Mouse (Mus musculus) activated CD4-positive, CD25-positive, alpha-beta regulatory T cell, adult 4 months (primary cell): Measurements from ENCODE around the gene Csf3r. TPM values are rescaled to one million over a fixed set of nuclear protein-coding genes. Genes with fewer than 3 reads are reported as not detected.
A peak's percentile ranks its signal among the peaks of the same experiment; 100 is the strongest.
"Not testable (repeated sequence)": the region's sequence is repeated elsewhere in the genome, so short reads cannot be mapped to it uniquely, and the experiment has no call there.

Experiments used
- ATAC-seq: one replicate; pipeline ENCODE4 v1.8.0; 2017
- polyA plus RNA-seq, 2 experiments: library from polyadenylated mRNA; unstranded; fragments of 100-300 nt; shearing (Covaris generic); gene quantifications; one replicate each; pipeline ENCODE4 v1.2.1; 2017

Gene Csf3r
- polyA plus RNA-seq, result under 1 TPM; 0.24 to 0.38 TPM

DNA sequence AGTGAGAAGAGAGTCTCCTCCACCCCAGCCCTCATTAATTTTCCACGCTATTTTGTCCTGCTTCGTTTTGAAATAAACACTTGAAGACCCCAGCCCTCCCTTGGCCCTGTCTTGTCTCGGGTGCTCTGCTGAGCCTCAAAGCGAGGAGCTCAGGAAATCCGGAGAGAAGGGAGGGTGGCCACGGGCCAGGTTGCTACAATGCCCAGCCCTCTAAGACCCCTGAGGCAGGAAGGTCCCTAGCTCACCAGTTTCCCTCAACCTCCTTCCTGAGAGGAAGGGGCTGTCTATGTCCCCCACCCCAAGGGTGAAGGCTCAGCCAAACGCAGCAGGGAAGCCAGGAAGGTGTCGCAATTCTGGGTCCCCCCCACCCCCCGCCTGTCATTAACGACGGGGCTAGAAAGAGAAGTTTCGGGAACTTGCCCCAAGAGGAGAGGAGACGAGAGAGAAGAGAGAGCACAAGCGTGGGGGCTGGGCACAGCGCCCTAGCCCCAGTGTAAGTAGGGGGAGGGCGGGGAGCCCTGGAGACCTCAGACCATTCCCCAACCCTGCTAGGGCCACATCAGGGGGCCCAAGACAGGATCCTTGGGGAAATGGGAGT, at the start of gene Csf3r:
Gene Csf3r (plus strand): TSS at position 248 of the 598 bp plus-strand sequence.
- no peak for ATAC-seq

DNA sequence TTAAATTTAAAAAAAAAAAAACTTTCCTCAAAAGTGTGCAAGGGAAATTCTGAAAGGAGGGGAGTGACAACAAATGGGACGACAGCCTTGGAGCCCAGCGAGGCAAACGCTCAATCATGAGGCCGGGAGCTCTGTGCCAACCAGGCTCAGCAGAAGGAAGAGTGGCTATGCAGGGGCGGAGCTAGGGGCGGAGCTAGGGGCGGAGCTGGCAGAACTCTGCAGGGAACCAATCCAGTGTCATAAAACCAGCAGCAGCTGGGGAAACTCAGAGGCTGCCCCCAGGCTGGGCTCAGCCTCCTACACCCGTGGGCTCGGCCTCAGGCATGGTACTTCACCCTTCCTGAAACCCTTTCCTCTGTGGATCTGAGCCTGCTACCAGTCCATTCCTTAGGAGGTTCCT, 46.6 kb upstream of the Csf3r start:
- ATAC-seq, result no peak

DNA sequence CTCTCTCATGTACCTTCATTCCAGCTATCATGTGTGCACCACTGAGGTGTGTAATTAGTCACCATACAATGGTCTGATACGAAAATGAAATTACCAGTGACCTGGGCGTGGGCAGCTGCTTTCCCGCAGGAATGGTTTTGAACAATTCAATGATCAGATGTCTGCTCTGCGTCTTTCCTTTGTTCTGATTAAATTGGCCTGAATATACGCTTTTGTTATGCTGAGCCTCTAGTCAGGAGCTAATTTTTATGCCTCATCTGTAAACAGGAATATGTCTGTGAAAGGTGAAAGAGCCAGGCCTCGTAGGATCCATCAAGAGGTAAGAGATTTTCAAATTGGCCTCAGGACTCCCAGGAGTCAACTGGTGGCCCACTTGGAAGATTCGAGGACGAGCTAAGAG, 41.1 kb upstream of the Csf3r start:
- no peak for ATAC-seq

DNA sequence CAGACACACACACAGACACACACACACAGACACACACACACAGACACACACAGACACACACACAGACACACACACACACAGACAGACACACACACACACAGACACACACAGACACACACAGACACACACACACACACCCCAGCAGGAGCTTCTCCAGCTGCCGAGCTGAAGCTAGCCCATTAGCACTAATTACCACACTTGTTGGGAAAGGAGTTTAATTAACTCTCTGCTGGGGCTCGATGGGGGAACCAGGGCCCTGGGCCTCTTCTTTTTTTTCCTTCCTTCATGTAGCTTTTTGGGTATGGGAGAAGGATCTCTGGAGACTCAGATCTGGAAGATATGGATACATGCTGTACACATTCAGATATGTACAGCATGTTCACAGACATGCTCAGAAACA, 38.6 kb upstream of the Csf3r start:
- ATAC-seq, result not testable (repeated sequence)

DNA sequence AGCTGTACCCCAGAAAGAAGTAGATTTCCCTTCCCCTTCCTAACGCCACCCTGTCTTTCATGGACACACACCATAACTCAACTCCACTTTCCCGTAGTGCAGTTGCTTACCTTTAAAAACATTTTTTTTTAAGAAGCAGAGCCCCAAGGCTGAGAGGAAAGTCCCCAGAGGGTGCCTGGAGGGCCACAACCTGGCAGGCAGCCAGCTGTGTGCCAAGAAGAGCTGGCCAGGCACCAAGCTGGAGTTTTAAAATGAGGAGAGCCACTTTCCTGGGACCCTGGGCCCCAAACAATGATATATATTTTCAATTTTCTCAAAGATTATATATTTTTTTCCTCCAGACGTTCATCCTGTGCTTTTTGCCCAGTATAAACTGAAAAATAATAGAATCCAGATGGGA, 37.3 kb upstream of the Csf3r start:
- ATAC-seq, result no peak

DNA sequence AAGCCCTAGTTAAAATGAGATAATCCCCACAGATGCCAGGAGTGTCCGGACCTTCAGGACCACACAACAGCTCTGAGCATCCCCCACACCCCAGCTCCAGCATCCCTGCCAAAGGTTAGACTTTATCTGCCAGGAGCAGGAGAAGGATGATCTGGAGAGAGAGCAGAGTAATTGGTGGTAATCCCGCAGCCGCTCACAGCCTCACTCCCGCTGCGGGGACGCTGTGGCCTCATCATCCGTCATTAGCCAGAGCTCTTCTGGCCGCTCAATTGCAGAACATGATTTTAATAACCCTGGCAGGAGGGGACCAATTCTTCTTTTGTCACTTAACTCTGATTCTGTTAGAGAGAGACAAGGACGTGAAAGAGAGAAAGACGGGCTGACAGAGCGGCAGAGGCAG, 35.3 kb upstream of the Csf3r start:
- ATAC-seq, result no peak

DNA sequence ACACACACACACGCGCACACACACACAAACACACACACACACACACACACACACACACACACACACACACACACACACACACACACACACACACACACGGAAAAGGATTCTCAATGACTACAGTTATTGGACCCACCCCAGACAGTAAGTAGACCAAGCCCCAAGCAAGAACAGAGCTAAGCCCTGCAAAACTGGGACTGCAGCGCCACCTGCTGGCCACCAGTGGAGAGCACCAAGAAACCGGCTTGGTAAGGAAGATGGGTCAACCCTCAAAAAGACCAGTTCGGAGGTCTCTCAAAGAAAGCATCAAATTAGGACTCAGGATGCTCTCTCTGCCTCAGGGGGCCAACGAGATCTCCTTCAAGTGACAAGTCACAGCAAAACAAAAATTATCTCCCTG, 34.2 kb upstream of the Csf3r start:
- ATAC-seq, result no peak

DNA sequence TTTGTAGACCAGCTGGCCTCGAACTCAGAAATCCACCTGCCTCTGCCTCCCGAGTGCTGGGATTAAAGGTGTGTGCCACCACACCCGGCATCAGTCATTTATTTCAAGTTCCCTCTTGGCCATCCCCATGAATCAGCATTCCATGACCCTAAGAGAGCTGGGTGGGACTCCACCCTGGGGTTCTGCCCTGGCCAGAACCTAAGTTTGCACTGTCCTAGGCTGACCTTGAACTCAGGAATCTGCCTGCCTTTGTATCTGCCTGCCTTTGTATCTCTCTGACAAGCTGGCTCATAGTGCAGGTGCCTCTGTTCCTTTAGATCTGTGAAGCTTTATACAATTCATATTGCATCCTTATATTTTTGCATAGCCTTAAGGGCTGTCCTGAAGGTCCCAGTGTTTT, 32.1 kb upstream of the Csf3r start:
- no peak for ATAC-seq

DNA sequence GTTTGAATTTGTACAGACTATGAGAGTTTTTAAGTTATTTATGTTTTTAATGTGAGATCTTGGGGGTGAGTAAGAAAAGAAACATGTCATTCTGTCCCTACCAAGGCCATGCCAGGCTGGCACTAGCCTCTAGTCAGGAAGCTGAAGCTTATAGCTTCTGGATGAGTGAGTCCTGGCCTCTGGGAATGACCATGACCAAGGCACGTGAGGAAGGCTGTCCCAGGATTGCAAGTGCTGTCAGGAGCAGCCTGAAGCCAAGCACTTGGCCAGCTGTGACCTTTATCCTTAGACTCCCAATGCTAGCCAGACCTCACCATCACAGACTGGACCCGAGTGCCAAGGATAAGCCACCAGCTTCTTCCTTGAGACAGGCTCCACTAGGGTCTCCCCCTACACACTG, 31.4 kb upstream of the Csf3r start:
- no peak for ATAC-seq

DNA sequence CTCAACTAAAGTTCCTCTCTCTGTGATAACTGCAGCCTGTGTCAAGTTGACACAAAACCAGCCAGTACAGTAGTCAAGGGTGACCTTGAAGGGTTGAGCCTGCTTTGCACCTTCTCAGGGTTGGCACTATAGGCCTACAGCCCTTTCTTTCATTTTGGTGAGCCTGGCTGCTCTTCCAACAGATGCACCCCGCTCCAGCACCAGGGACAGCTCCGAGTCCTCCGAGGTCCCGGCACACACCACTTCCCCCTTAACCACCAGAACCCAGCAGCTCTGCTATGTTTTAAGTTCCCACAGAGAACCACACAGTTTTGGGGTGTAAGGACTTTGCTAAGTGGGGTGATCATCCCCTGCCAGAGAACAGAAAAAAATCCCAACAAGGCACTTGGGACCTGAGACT, 27.8 kb upstream of the Csf3r start:
- no peak for ATAC-seq

DNA sequence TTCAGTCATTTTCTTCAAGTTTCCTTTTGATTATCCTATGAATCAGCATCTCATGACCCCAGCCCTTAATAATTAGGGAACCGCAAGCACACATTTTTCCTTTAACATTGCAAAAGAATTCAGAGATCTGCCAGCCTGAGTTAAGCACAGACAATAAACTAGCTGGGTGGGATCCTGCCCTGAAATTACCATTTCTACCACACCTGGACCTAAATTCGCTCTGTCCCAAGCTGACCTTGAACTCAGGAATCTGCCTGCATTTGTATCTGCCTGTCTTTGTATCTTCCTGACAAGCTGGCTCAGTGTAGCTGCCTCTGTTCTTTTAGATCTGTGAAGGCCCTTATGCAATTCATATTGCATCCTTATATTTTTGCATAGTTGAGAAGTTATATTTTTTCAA, 26.5 kb upstream of the Csf3r start:
- no peak for ATAC-seq

DNA sequence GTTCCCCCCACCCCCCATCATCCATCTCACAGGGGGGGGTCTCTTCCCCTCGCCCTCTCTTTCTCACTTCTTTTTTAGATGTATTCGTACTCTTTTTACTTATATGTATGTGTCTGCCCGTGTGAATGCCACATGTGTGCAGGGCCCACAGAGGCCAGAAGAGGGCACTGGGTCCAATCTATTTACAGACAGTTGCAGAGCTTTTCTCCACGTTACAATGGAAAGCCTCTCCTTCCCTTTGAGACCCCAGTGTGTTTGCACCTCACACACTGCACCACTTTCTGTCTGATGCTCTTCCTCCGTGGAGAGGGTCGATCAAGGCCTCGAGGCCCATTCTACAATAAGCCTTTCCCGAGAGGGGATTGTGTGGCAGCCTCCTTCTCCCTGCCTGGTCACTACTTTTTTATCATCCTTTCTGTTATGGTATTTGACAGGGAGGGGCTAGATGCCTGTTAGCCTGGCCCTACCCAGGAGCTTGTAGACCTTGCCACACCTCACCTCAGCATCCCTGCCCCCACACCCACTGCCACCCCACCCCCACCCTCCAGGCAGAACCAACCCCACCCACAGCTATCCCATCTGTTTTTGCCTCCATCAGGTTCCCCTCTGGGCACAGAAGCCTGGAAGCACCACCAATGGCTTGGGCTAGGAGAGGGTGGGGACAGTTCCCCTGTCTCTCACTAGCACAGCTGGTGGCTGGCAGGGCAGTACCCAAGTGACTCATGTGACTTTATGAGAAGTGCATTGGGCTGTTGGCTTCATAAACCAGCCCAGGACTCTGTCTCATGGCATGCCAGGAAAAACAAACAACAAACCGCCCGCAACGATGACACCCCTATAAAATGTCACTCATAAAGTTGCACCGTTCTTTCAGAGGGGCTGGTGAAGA, 22.8 kb upstream of the Csf3r start:
- ATAC-seq, result no peak

DNA sequence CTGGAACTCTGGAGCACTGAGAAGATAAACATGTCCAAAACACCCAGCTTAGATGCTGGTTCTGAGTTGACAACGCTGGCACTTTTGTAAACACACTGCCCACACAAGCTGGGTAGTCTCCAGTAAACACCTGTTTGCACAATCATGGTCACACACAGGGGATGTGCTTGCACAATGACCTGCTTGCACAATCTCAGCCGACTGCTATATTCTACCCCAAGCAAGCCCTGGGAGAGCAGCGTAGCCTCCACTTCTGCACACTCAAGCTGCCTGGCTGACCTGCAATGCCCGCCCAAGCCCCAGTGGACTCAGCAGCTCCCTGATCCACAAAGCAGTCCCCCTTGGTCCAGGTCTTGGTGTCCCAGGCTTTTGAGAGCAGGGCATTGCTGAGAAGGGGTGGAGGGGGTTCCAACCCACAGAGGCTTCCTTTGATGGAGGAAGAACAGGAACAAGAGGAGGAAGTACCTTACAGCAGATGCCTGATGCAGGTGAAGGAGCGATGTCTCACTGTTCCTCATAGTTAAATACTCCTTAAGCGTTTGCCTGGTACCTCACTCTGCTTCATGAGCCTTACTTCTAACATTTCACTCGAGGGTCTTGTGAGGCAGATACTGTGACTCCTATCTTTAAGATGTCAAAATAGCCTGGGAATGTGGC, 6.5 kb upstream of the Csf3r start:
- no peak for ATAC-seq

DNA sequence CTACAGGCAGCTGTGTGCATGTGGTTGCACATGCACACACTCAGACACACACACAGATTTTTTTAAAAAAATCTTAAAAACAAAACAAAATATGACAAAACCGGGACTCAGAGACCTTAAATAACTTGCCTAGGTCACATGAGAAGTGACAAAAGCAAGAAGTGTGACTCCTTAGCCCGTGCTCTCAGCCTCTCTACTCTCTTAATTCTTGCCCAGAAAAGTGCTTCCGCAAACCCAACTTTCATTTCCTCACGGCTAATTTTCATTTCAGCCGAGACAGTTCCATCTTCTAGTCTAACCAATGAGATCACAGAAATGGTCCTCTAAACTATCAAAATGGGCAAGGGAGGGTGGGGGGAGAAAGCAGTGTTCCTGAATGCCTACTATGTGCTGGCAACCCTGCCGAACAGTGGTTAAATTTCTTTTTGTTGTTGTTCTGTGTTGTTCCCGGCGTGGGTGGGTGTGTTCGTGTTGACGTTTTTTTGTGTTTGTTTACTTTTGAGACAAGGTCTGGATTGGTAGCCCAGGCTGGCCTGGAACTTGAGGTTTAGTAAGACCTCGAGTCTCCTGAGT, 5.3 kb upstream of the Csf3r start:
- no peak for ATAC-seq

DNA sequence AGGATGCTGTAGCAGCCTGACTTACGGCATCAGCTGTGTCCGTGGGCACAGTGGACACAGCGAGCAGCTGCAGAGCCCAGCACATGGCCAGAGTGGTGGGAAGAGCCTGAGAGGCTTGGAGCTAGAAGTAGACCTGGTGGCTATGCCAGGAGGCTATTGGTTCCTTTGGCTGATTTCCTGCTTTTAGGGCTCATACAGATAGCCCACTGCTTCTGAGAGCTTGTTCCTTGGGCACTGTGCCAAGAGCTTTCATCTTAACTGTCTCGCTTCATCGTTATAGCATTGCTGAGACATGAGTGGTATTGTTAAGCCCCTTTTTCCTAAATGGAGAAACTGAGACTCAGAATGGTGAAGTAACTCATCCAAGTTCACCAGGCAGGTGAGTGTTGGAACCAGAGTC, 1.5 kb downstream of the Csf3r start:
- ATAC-seq, result no peak

DNA sequence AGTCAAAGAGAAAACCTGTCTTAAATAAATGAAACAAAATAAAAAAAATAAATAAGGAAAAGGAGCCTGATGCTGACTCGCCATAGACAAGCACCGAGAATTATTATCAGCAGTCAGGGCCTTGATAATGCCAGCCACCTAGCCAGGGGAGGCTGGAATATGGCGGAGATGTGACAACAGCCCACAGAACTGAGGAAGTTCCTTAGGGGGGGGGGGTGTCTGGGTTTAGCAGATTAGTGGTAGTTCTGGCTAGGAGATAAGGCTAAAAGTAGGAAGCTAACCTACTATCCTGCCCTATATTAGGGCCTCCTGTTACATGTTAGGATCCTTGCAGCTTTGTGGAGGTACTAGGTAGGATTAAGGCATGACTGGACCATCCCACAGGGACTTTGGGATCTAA, 3.6 kb downstream of the Csf3r start:
- ATAC-seq, result no peak

DNA sequence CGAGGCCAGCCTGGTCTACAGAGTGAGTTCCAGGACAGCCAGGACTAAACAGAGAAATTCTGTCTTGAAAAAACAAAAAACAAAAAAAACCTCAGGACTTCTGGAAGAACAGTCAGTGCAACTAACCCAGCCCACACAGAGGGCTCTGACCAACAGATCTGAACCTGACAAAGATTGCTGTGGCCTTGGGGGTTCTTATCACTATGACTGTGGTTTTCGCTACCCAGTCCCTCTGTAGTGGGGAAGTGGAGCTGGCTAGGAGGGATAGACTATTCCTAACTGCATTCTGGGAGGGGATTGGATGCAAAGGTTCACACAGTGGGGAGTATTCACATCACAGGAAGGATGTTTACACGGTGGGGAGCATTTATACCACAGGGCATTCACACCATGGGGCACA, 4.7 kb downstream of the Csf3r start:
- ATAC-seq, result no peak

DNA sequence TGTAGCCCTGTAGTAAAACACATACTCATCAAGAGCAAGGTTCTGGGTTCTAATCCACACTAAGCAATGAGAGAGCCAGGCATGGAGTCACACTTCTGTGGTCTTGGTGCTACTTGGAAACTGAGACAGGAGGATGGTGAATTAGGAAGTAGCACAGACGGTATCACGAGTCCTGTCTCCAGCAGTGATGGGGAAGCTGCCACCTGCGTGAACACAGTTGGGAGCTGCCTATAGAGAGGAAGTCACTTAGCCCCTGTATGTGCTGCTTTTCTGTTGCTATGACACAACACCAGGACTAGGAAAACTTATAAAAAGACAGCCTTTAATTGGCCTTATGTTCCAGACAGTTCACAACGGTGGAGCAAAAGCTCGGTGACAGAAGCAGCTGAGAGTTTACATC, 6.4 kb downstream of the Csf3r start:
- ATAC-seq, result no peak

DNA sequence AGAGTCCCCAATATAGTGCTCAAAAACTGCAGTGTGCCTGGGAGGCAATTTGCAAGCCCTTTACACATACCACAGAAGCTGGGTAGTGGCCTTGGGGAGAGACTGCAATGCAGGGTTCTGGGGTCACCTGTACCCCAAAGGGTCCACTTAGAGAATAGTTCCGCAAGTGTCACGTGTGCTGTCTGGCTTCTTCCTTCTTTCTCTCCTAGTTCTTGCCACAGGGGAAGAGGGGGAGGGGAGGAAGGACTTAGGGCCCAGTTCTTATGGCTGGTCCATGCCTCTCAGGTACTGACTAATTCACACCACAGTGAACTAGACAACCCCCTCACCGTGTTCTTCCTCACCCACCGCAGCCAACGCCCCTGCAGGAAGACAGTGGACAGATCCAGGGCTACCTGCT, 11.1 kb downstream of the Csf3r start:
- no peak for ATAC-seq

DNA sequence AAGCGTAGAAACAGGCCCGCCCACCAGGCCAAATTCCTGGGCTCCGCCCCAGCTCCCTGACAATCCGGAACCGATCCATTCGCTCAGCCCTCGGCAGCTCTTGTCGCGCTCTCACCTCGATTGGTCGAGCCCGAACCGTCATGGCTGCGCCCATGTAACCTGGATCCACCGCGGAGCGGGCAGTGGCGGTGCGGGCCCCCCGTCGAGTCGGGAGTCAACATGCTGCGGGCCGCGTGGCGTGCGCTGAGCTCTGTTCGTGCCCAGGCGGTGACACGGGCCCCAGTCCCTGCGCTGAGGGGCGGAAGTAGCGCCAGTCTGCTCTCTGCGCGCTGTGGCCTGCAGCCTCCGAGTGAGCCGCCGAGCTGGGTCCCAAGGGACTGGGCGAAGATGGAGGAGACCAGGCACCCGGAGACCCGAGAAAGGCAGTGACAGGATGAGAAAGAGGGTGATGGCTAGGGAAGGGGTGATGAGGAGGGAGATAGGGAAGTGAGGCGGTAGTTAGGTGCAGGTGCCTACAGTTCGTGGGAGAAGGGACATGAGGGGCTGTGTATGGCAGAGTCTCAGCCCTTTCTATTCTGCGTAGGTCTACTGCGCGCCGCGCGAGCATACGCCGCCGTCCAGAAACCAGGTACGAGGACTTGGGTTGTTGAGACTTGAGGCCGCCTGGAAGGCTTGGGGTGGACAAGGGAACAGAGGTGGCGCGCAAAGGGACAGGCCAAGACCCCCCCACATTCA, 22.7 kb downstream of the Csf3r start, which contains the start of gene Mrps15:
Gene Mrps15 (plus strand): TSS at position 75 of the 735 bp plus-strand sequence.
- ATAC-seq, result peak; percentile 97

DNA sequence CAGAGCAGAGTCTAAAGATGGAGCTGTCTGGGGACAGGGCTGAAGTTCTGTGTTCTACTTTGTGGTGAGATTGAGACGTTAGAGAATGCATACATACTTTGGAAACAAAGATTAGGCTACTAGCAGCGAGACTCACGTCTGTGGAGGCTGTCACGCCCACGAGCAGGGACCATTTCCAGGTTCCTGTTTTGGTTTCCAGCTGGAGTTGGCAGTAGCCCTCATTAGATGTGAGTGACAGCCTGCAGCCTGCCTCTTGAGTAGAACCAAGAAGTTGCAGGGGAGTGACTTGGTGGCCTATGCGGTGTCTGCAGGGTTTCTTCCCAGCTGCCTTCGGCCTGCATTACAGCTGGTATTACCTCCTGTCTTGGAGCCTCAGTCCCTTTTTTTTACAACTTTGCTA, 27.3 kb downstream of the Csf3r start:
- ATAC-seq, result no peak

DNA sequence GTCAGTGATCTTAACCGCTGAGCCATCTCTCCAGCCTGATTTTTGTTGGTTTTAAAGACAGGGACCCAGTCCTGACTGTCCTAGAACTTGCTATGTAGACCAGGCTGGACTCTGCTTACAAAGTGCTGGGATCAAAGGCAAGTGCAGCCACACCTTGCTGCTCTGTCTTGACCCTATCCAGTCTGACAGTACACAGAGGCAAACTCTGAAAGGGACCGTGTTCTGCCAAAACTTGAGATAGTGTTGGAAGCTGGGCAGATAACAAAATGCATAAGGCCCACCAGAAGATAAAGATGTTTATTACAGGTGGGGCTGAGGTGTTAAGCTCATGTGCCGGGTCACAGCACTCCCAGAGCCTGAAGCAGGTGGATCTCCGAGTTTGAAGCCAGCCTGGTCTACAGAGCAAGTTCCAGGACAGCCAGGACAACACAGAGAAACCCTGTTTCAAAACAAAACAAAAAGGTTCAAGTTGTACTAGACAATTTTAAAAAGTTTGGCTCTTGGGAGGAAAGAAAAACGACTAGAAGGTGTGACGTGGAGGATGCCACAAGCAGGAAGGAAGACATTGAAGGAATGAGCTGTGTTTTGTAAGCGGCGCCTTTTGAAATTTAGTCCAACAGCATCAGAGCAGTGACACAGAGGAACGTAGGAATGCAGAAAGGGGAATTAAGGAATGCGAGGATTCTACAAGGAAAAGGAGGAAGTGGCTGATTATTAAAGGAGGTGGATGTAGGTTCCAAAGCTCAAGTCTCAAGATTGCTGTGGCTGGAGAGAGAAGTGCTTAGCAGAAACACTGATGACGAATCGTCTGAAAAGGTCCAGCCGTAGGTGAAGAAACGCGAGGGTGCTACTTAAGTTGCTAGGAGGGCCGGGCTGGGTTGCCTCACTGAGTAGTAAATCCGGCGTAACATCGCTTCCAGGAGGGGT, 33.1 kb downstream of the Csf3r start:
- ATAC-seq, result no peak
